23 mouse cellular contexts compared by ENCODE assay signal in the genomic region with DNA sequence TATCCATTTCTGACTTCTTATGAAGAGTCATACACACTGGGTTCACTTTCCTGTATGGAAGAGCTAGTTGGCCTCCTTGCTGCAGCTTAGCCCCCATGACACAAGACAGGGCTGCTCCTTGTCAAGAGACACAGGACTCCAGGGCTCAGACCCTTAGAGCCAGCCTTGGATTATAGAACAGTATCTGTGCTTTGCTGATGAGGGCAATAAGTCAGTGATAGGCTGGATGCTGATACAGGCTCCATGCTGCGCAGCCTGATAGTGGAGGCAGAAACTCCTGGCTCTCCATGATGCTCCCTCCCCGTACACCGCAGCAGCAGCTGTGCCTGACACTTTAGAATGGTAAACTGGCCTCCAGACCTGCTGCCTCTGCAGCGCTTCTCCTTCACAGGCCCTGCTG.
"Had no signal": no experiment of that assay in that cellular context is flagged by ENCODE, and none has a peak within 500 bp of the region (broad histone marks: within the 10 kb centered on the region; RNA-seq: fewer than 3 reads in every experiment).

No protein-coding gene starts in this region.

- H3K4me2 ChIP-seq: heart, embryonic 12.5 days; hindbrain, embryonic 14.5 days; intestine, embryonic 15.5 days; limb, embryonic 12.5 days had no signal

- H3K36me3 ChIP-seq: heart, embryonic 10.5 days; heart, embryonic 12.5 days; hindbrain, embryonic 10.5 days; intestine, embryonic 15.5 days; limb, embryonic 10.5 days; limb, embryonic 12.5 days had no signal

- ATAC-seq: hindbrain, embryonic 16.5 days; inflammation-experienced regulatory T-cells, adult 6 months; intestine, embryonic 15.5 days; intestine, postnatal 0 days had no signal

- H3K4me1 ChIP-seq: heart, embryonic 12.5 days; hindbrain, embryonic 10.5 days; intestine, embryonic 15.5 days; limb, embryonic 10.5 days; limb, embryonic 12.5 days had no signal

- H3K27ac ChIP-seq: gastrocnemius, adult 2 months; heart, embryonic 10.5 days; hindbrain, embryonic 10.5 days; hindbrain, embryonic 14.5 days; intestine, embryonic 15.5 days; layer of hippocampus, adult 2 months; left cerebral cortex, adult 2 months; limb, embryonic 10.5 days; limb, embryonic 12.5 days had no signal

- DNase-seq: gastrocnemius, adult 2 months; gastrocnemius, postnatal 10 days; gastrocnemius, postnatal 25 days; heart, adult 18-20 months; heart, postnatal 10 days; heart, postnatal 4 days; kidney, adult 18-20 months; kidney, adult 8-10 months; kidney, postnatal 10 days; kidney, postnatal 25 days; kidney, postnatal 4 days had no signal

- H3K27me3 ChIP-seq: intestine, embryonic 15.5 days; limb, embryonic 12.5 days had no signal

- H3K4me3 ChIP-seq: gastrocnemius, adult 2 months; heart, embryonic 10.5 days; heart, embryonic 12.5 days; hindbrain, embryonic 10.5 days; intestine, embryonic 15.5 days; layer of hippocampus, adult 2 months; left cerebral cortex, adult 2 months; limb, embryonic 10.5 days; limb, embryonic 12.5 days had no signal

- H3K9me3 ChIP-seq: heart, embryonic 10.5 days; hindbrain, embryonic 10.5 days; intestine, embryonic 15.5 days; limb, embryonic 10.5 days; limb, embryonic 12.5 days had no signal

- H3K9ac ChIP-seq: heart, embryonic 12.5 days; hindbrain, embryonic 14.5 days; intestine, embryonic 15.5 days; limb, embryonic 12.5 days had no signal
